Mouse (Mus musculus) heart, postnatal 0 days (tissue): ENCODE data around the gene Eef2. TPM values are rescaled to one million over a fixed set of nuclear protein-coding genes. Genes with fewer than 3 reads are reported as not detected.
"Not testable (repeated sequence)": the region's sequence is repeated elsewhere in the genome, so short reads cannot be mapped to it uniquely, and the experiment has no call there.

ENCODE experiments used
- ATAC-seq: fragments of 200-750 bp; cut with Nextera tagmentation; 2 replicates; pipeline ENCODE4 v1.8.0; 2017; ENCODE audit warnings: low read depth, moderate number of reproducible peaks, moderate library complexity; ENCODE audit not compliant: insufficient read depth
- DNase-seq: peaks from one replicate; pipeline ENCODE4 v3.0.0-alpha.2; 2016; ENCODE audit warnings: low spot score
- H3K27ac ChIP-seq: fragments of 300-500 bp; sonication (generic); 2 replicates; pipeline ENCODE4 v1.5.1; 2014; ENCODE audit warnings: low read depth, mild to moderate bottlenecking
- H3K27me3 ChIP-seq: fragments of 300-500 bp; sonication (generic); 2 replicates; pipeline ENCODE4 v1.6.1; 2014; ENCODE audit warnings: low read length, mixed read lengths; ENCODE audit not compliant: control insufficient read depth, insufficient read depth
- H3K36me3 ChIP-seq: fragments of 300-500 bp; sonication (generic); replicated peaks from 2 replicates; pipeline ENCODE4 v1.6.1; 2014; ENCODE audit warnings: low read length, mixed read lengths; ENCODE audit not compliant: control insufficient read depth, insufficient read depth
- H3K4me1 ChIP-seq: fragments of 300-500 bp; sonication (generic); 2 replicates; pipeline ENCODE4 v1.6.1; 2014; ENCODE audit warnings: antibody characterized with exemption; ENCODE audit not compliant: control insufficient read depth, insufficient read depth
- H3K4me2 ChIP-seq: fragments of 300-500 bp; sonication (generic); 2 replicates; pipeline ENCODE4 v1.6.1; 2014; ENCODE audit warnings: low read depth, mild to moderate bottlenecking, low read length, moderate library complexity
- H3K4me3 ChIP-seq: fragments of 300-500 bp; sonication (generic); 2 replicates; pipeline ENCODE4 v1.5.1; 2014; ENCODE audit warnings: low read depth, low read length
- H3K9ac ChIP-seq: fragments of 300-500 bp; sonication (generic); replicated peaks from 2 replicates; pipeline ENCODE4 v1.6.1; 2014; ENCODE audit warnings: low read depth, low read length, mixed read lengths
- H3K9me3 ChIP-seq: fragments of 300-500 bp; sonication (generic); replicated peaks from 2 replicates; pipeline ENCODE4 v1.6.1; 2016; ENCODE audit warnings: low read length; ENCODE audit not compliant: control insufficient read depth
- CTCF ChIP-seq: IDR thresholded peaks from 2 replicates; pipeline ENCODE4 v1.5.1; 2016; ENCODE audit warnings: antibody characterized with exemption, control low read depth, low read depth
- EP300 ChIP-seq: IDR thresholded peaks from 2 replicates; pipeline ENCODE4 v1.6.1; 2016; ENCODE audit warnings: antibody characterized with exemption, low read depth
- WGBS: fragments of 180-500 bp; shearing (Covaris S2); extraction: QIAGEN DNeasy Blood & Tissue Kit; methylation state at CpG from one replicate; pipeline ENCODE4 v1.1.7; 2014; 5-methylcytosine and 5-hydroxymethylcytosine counted together
- polyA plus RNA-seq: library from polyadenylated mRNA; unstranded; fragments of >200 nt; fragmentation: Nextera tagmentation; extraction: Ambion mirVana; gene quantifications from 2 replicates; pipeline ENCODE4 v1.2.1, GENCODE M21; 2015
- total RNA-seq: library from RNA; depleted of rRNA; stranded (reverse); fragments of >200 nt; gene quantifications from 2 replicates; pipeline ENCODE4 v1.2.3, GENCODE M21; 2014; ENCODE audit warnings: low replicate concordance

Eef2 gene
- total and polyA plus RNA-seq, 2 experiments from 2014 or later = 370 to 1,828 TPM

- no peaks in the 10 kb centered on the region for H3K27me3 ChIP-seq
- H3K4me3 ChIP-seq = peak within 1 kb of the TSS; percentile 98
- DNase-seq = peak; percentile 98
- peak within 1 kb of the TSS; percentile 91 for H3K4me2 ChIP-seq
- under 1% methylated on average over 54 of the region's 64 CpGs for WGBS
- H3K36me3 ChIP-seq = peaks cover 6% of the 10 kb centered on the region; the same call in 1 of the 2 replicates
- H3K27ac ChIP-seq = peak within 1 kb of the TSS; percentile 87
- peaks cover 15% of the 10 kb centered on the region for H3K4me1 ChIP-seq
- peak within 1 kb of the TSS; percentile 95 for H3K9ac ChIP-seq
- peak; percentile 93 for ATAC-seq
- TF ChIP-seq CTCF (no peak), EP300 (0 out of 2 replicates have a peak, but pooled peaks have one; percentile 42)
- H3K9me3 ChIP-seq = no peaks in the 10 kb centered on the region
These were observed 9.0 kb upstream of the Eef2 start, which contains the start of gene Pias4 for GRCm38 (mm10) chr10:81167200-81168086. Gene Pias4 (minus strand): TSS chr10:81167923.

GRCm38 (mm10) chr10:81168087-81168431 is 8.4 kb upstream of the Eef2 start:
- H3K4me1 ChIP-seq = peaks cover 15% of the 10 kb centered on the region
- peak overlapping the region; percentile 87 for H3K27ac ChIP-seq
- H3K9me3 ChIP-seq = no peaks in the 10 kb centered on the region
- H3K9ac ChIP-seq = peak overlapping the region; percentile 37; the same call in 1 of the 2 replicates
- ATAC-seq (peak; percentile 47; the same call in 1 of the 2 replicates), DNase-seq (no peak)
- peaks cover 5% of the 10 kb centered on the region; the same call in 1 of the 2 replicates for H3K36me3 ChIP-seq
- no peaks in the 10 kb centered on the region for H3K27me3 ChIP-seq
- TF ChIP-seq CTCF = no peak
- no peak for TF ChIP-seq EP300
- peak overlapping the region; percentile 91 for H3K4me2 ChIP-seq
- peak overlapping the region; percentile 98 for H3K4me3 ChIP-seq
- 11% methylated on average over 5 of the region's 5 CpGs for WGBS

GRCm38 (mm10) chr10:81168521-81169244 is 7.7 kb upstream of the Eef2 start:
- H3K36me3 ChIP-seq = peaks cover under 1% of the 10 kb centered on the region; the same call in 1 of the 2 replicates
- peak overlapping the region; percentile 87 for H3K27ac ChIP-seq
- peaks cover 19% of the 10 kb centered on the region for H3K4me1 ChIP-seq
- H3K9ac ChIP-seq = peak overlapping the region; percentile 58
- H3K4me3 ChIP-seq = peak overlapping the region; percentile 98
- ATAC-seq = peak; percentile 52
- DNase-seq = peak; percentile 90
- H3K4me2 ChIP-seq = peak overlapping the region; percentile 91
- WGBS = 2% methylated on average over 29 of the region's 29 CpGs
- H3K9me3 ChIP-seq = no peaks in the 10 kb centered on the region
- no peak for TF ChIP-seq EP300
- TF ChIP-seq CTCF = no peak
- H3K27me3 ChIP-seq = no peaks in the 10 kb centered on the region

- not testable (repeated sequence) for H3K36me3 ChIP-seq, DNase-seq, H3K9ac ChIP-seq, H3K27me3 ChIP-seq, H3K4me3 ChIP-seq, H3K9me3 ChIP-seq
- H3K4me1 ChIP-seq = peaks cover 20% of the 10 kb centered on the region
- H3K27ac ChIP-seq = peak overlapping the region; percentile 66
- 46% methylated on average over 6 of the region's 14 CpGs for WGBS
- H3K4me2 ChIP-seq = peak overlapping the region; percentile 21; the same call in 1 of the 2 replicates
- ATAC-seq = peak; percentile 19; the same call in 1 of the 2 replicates
These were observed 7.0 kb upstream of the Eef2 start for GRCm38 (mm10) chr10:81169411-81169900.

GRCm38 (mm10) chr10:81173132-81173531 is 3.3 kb upstream of the Eef2 start:
- H3K9ac ChIP-seq = peak overlapping the region; percentile 18; the same call in 1 of the 2 replicates
- H3K27me3 ChIP-seq = no peaks in the 10 kb centered on the region
- DNase-seq (peak; percentile 84), ATAC-seq (peak; percentile 18; the same call in 1 of the 2 replicates)
- H3K9me3 ChIP-seq = no peaks in the 10 kb centered on the region
- H3K4me3 ChIP-seq = no peak overlapping the region
- H3K27ac ChIP-seq = peak overlapping the region; percentile 87
- TF ChIP-seq EP300 (no peak), CTCF (peak; percentile 81)
- H3K4me2 ChIP-seq = peak overlapping the region; percentile 45
- peaks cover 23% of the 10 kb centered on the region for H3K4me1 ChIP-seq
- H3K36me3 ChIP-seq = peaks cover 9% of the 10 kb centered on the region
- WGBS = 8% methylated on average over 21 of the region's 21 CpGs
